Mouse (Mus musculus) forebrain, embryonic 16.5 days (tissue): ENCODE measurements around the gene Sorbs1. TPM values are rescaled to one million over a fixed set of nuclear protein-coding genes. Genes with fewer than 3 reads are reported as not detected.

Source experiments
- ATAC-seq: fragments of 200-750 bp; cut with Nextera tagmentation; 2 replicates; pipeline ENCODE4 v1.8.0; 2017; ENCODE audit warnings: mild to moderate bottlenecking, moderate library complexity
- H3K27ac ChIP-seq: fragments of 300-500 bp; sonication (generic); 2 replicates; pipeline ENCODE4 v1.5.1; 2014; ENCODE audit warnings: low read length, control low read depth
- H3K27me3 ChIP-seq: fragments of 300-500 bp; sonication (generic); replicated peaks from 2 replicates; pipeline ENCODE4 v1.6.1; 2014; ENCODE audit warnings: low read length; ENCODE audit not compliant: control insufficient read depth, insufficient read depth
- H3K36me3 ChIP-seq: fragments of 300-500 bp; sonication (generic); 2 replicates; pipeline ENCODE4 v1.6.1; 2014; ENCODE audit not compliant: control insufficient read depth, insufficient read depth
- H3K4me1 ChIP-seq: fragments of 300-500 bp; sonication (generic); replicated peaks from 2 replicates; pipeline ENCODE4 v1.6.1; 2014; ENCODE audit warnings: low read length; ENCODE audit not compliant: control insufficient read depth, insufficient read depth
- H3K4me2 ChIP-seq: fragments of 300-500 bp; sonication (generic); 2 replicates; pipeline ENCODE4 v1.6.1; 2014; ENCODE audit warnings: mild to moderate bottlenecking, low read length, control low read depth
- H3K4me3 ChIP-seq: fragments of 300-500 bp; sonication (generic); replicated peaks from 2 replicates; pipeline ENCODE4 v1.5.1; 2014; ENCODE audit warnings: mild to moderate bottlenecking, low read length, control low read depth
- H3K9ac ChIP-seq: fragments of 300-500 bp; sonication (generic); replicated peaks from 2 replicates; pipeline ENCODE4 v1.6.1; 2014; ENCODE audit warnings: low read depth, low read length, control low read depth
- H3K9me3 ChIP-seq: fragments of 300-500 bp; sonication (generic); 2 replicates; pipeline ENCODE4 v1.6.1; 2016; ENCODE audit warnings: low read length; ENCODE audit not compliant: control insufficient read depth
- WGBS: fragments of 180-500 bp; shearing (Covaris S2); extraction: QIAGEN DNeasy Blood & Tissue Kit; methylation state at CpG from one replicate; pipeline ENCODE4 v1.1.7; 2014; 5-methylcytosine and 5-hydroxymethylcytosine counted together
- polyA plus RNA-seq: library from polyadenylated mRNA; unstranded; fragments of >200 nt; fragmentation: Nextera tagmentation; extraction: Ambion mirVana; gene quantifications from 2 replicates; pipeline ENCODE4 v1.2.1, GENCODE M21; 2015

Sorbs1 gene
- polyA plus RNA-seq, 1 experiment from 2014 or later: 128 TPM

DNA sequence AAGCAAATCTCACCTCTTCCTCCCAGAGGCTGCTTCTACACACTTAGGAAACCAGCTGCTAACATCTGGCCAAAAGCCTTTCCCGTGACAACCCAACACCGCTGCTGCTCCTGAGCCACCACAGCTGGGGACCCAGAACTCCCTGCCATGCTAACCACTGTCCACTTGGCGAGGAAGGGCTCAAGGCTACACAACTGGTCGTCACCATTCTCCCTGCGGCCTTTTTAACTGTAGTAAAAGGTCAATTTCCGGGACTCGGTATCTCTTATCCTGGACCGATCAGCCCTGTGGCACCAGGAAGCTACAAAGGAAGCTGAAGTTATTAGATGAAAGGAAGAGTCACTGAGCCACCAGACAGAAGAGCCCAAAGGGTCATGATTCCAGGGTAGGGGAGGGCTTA, 22.8 kb downstream of the Sorbs1 start:
- H3K27ac ChIP-seq: no peak overlapping the region
- H3K4me2 ChIP-seq: no peak overlapping the region
- no peak overlapping the region for H3K4me3 ChIP-seq
- H3K27me3 ChIP-seq: no peaks in the 10 kb centered on the region
- WGBS: 81% methylated on average over 8 of the region's 8 CpGs
- H3K9ac ChIP-seq: no peak overlapping the region
- no peak for ATAC-seq
- no peaks in the 10 kb centered on the region for H3K9me3 ChIP-seq
- no peaks in the 10 kb centered on the region for H3K36me3 ChIP-seq
- peaks cover 23% of the 10 kb centered on the region for H3K4me1 ChIP-seq

DNA sequence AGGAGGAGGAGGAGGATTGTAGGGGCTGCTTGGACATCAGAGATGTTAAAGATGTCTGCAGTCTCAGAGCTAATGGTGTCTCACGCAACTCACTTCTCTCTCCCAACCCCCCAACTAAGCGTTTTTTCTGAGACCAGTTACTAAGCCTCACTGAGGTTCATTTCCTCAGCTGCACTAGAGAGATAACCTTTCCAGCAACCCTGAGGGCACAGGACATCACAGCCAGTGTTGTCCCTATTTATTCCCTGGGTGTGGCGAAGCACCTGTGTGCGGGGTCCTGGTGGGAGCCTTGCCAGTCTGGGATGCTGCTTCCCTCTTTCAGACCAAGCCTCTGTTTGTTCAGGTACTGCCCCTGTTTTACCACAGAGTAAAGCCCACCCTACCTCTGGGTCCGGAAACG, 23.9 kb downstream of the Sorbs1 start:
- H3K4me2 ChIP-seq: no peak overlapping the region
- ATAC-seq: no peak
- no peak overlapping the region for H3K9ac ChIP-seq
- H3K27me3 ChIP-seq: no peaks in the 10 kb centered on the region
- no peaks in the 10 kb centered on the region for H3K36me3 ChIP-seq
- 78% methylated on average over 6 of the region's 6 CpGs for WGBS
- no peak overlapping the region for H3K4me3 ChIP-seq
- peaks cover 23% of the 10 kb centered on the region for H3K4me1 ChIP-seq
- H3K9me3 ChIP-seq: no peaks in the 10 kb centered on the region
- no peak overlapping the region for H3K27ac ChIP-seq

DNA sequence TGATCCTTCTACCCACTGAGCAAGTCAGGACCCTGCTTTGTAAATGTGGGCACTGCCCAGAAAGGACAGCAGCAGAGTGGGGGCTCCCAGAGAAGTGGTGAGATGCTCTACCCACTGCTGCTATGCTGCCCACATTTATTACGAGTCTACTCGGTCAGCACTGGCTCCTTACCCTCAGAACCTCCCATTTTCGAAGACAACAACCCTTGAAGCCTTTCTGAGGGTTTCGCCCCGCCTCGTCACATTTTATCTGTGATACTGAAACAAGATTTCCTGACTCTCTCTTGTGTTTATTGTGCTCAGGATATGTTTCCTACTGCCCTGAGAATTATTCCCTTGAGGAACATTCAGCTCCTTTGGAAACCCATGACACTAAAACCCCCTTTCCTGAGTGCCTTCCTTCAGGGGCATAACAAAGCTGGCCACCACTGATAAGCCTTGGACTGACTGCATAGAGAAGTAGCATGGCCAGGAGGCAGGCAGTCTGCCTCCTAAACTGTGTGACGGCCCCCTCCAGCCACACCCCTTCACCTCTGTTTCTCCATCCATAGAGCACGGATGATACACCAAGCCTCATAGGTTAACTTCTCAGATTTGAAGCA, 24.6 kb downstream of the Sorbs1 start:
- H3K4me3 ChIP-seq: no peak overlapping the region
- H3K36me3 ChIP-seq: 0 out of 2 replicates have a peak, but pooled peaks cover 2% of the 10 kb centered on the region
- WGBS: 76% methylated on average over 8 of the region's 8 CpGs
- ATAC-seq: no peak
- H3K27me3 ChIP-seq: no peaks in the 10 kb centered on the region
- no peak overlapping the region for H3K27ac ChIP-seq
- H3K4me1 ChIP-seq: peaks cover 23% of the 10 kb centered on the region
- no peak overlapping the region for H3K9ac ChIP-seq
- H3K9me3 ChIP-seq: no peaks in the 10 kb centered on the region; the same call in 1 of the 2 replicates
- H3K4me2 ChIP-seq: no peak overlapping the region

DNA sequence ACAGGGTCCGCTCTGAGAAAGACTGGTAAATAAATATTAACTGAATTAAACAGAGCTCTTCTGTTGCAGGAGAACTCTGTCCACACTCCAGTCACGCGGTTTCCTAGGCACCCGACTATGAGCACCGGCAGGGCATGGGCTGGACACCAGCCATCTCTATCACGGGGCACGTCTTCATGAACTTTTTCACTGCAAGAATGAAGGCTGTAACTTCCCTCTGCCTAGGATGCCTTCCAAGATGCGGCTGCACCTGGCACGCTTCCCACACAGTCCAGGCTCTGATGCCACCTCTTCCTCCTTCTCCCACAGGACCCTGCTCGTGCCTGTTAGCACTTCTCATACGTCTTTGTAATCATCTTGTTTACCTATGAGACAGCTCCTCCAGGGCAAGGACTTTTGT, 26.0 kb downstream of the Sorbs1 start:
- no peak overlapping the region; the same call in 1 of the 2 replicates for H3K9ac ChIP-seq
- H3K4me1 ChIP-seq: peaks cover 23% of the 10 kb centered on the region
- H3K4me2 ChIP-seq: peak overlapping the region; percentile 14; the same call in 1 of the 2 replicates
- no peaks in the 10 kb centered on the region for H3K27me3 ChIP-seq
- 0 out of 2 replicates have a peak, but pooled peaks cover 2% of the 10 kb centered on the region for H3K36me3 ChIP-seq
- 33% methylated on average over 11 of the region's 11 CpGs for whole genome bisulfite sequencing
- no peaks in the 10 kb centered on the region; the same call in 1 of the 2 replicates for H3K9me3 ChIP-seq
- H3K27ac ChIP-seq: no peak overlapping the region
- no peak overlapping the region for H3K4me3 ChIP-seq
- ATAC-seq: peak; percentile 56; the same call in 1 of the 2 replicates

DNA sequence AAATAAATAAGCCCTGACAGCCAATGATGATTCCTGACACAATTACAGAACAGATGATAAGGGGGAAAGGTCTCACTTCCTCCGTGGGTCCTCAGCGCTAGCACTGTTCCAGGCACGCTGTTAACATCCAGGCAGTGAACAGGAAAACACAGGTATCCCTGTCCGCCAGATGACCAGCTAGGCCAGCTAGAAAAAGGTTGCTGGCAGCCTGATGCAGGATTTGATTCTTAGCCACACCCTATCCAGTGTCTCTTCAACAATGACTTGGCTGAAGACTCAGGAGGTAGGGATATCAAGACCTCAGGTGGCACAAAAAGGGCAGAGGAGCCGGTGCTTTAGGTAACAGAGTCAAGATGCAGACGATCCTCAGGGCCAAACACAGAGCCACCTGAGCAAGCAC, 32.5 kb downstream of the Sorbs1 start:
- H3K27ac ChIP-seq: no peak overlapping the region
- H3K9me3 ChIP-seq: no peaks in the 10 kb centered on the region; the same call in 1 of the 2 replicates
- H3K27me3 ChIP-seq: no peaks in the 10 kb centered on the region
- H3K4me3 ChIP-seq: no peak overlapping the region
- 91% methylated on average over 6 of the region's 6 CpGs for WGBS
- no peak for ATAC-seq
- H3K36me3 ChIP-seq: 0 out of 2 replicates have a peak, but pooled peaks cover 2% of the 10 kb centered on the region
- H3K9ac ChIP-seq: no peak overlapping the region
- H3K4me2 ChIP-seq: no peak overlapping the region
- H3K4me1 ChIP-seq: peaks cover 13% of the 10 kb centered on the region

DNA sequence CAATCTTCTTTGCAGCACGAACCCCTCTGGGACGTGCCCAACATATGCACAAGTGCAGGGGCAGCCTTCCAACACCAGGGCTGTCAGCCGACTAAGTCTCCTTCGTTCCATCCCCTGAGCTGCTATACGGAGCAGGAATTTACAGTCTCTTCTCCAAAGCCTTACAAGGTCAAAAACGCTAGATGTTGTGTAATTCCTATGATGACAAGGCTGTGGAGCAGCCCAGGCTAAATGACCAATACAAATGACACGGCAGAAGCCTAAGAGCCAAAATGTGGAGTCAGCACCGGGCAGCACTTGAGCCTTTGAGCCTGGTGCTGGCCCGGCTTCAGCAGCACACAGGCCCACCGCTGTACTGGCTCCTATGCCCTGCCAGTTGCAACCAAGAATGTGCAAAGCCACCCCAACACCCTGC, 35.4 kb downstream of the Sorbs1 start:
- ATAC-seq: peak; percentile 50
- Histone ChIP-seq H3K27ac (peak overlapping the region; percentile 8; the same call in 1 of the 2 replicates), H3K9me3 (no peaks in the 10 kb centered on the region), H3K4me3 (no peak overlapping the region), H3K36me3 (no peaks in the 10 kb centered on the region), H3K4me2 (no peak overlapping the region), H3K9ac (no peak overlapping the region), H3K27me3 (no peaks in the 10 kb centered on the region), H3K4me1 (peaks cover 17% of the 10 kb centered on the region)
- WGBS: 67% methylated on average over 10 of the region's 10 CpGs

DNA sequence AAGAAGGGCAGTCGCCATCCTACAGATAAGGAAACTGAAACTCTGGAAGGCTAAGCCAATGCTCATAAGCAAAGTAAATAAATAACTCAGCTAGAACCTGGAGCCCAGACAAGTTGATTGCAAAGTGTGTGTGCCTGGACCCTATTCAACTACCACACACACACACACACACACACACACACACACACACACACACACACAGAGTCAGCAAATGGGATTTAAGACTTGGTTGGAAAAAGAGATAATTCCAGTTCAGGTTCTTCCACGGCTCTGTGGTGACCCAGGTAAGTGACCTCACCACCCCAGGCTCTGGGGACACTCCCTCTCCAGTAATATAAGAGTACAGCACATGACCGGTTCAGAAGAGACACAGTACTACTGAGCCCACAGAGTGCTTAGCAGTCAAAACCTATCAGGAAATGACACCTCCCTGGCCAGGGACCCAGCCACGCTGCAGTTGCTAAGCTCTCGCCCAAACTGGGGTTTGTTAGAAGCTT, 36.1 kb downstream of the Sorbs1 start:
- peak; percentile 37; the same call in 1 of the 2 replicates for ATAC-seq
- no peak overlapping the region for H3K4me2 ChIP-seq
- no peaks in the 10 kb centered on the region for H3K27me3 ChIP-seq
- WGBS: 54% methylated on average over 5 of the region's 5 CpGs
- peaks cover 22% of the 10 kb centered on the region for H3K4me1 ChIP-seq
- no peak overlapping the region for H3K9ac ChIP-seq
- H3K36me3 ChIP-seq: no peaks in the 10 kb centered on the region
- no peaks in the 10 kb centered on the region for H3K9me3 ChIP-seq
- H3K27ac ChIP-seq: peak overlapping the region; percentile 8; the same call in 1 of the 2 replicates
- no peak overlapping the region for H3K4me3 ChIP-seq

DNA sequence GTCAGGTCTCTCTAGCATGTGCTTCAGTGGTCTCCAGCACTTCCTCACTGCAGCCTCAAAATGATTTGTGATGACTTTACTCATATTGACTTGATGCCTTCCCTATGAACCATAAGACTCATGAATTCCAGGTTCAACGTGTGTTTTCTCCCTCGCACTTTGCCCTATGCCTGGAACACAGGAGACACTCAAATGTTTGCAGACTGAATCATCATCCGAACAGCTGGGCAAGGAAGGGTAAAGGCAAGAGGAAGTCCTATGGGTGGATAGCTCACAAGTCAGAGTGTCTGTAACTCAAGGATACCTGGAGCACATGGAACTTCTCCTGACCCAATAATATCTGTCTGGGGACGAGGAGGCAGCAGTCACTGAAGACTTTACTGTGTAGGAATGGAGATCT, 37.1 kb downstream of the Sorbs1 start:
- Histone ChIP-seq H3K4me1 (peaks cover 32% of the 10 kb centered on the region), H3K9me3 (no peaks in the 10 kb centered on the region), H3K27ac (no peak overlapping the region), H3K4me3 (no peak overlapping the region), H3K4me2 (no peak overlapping the region), H3K36me3 (no peaks in the 10 kb centered on the region), H3K9ac (no peak overlapping the region), H3K27me3 (no peaks in the 10 kb centered on the region)
- WGBS: 90% methylated on average over 4 of the region's 4 CpGs
- no peak for ATAC-seq

DNA sequence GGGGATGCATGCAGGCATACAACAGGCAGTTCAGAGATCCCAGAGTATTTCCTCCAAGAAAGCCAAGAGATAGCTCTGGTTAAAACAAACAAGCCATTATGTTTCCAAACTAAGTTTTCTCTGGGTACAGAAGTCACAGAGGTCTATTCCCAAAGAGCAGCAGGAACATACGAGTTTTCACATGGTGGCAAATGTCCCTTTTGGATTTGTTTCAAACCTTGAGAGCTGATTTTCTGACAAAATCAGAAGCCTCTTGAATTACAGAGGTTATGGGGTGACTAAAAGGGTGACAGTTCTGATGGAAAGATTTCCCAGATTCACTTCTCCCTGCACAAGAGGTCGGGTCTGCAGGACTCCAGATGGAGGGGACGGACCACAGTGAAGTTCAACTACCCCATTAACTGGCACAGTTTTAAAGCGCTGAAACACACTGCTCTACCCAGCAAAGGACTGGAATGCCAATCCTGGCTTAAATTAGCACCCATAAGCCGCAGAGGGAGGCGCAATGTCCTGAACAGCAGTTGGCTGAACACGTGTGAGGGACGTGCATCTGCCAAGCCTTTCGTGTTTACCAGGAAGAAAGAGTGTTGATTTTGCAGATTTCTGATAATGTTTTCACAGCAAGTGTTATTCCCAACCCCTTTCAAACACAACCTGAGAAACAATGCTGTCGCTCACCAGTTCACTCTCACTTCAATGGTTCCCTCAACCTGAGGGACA, 41.9 kb downstream of the Sorbs1 start:
- peak overlapping the region; percentile 91 for H3K27ac ChIP-seq
- peaks cover 32% of the 10 kb centered on the region for H3K4me1 ChIP-seq
- no peaks in the 10 kb centered on the region for H3K27me3 ChIP-seq
- no peaks in the 10 kb centered on the region for H3K9me3 ChIP-seq
- H3K36me3 ChIP-seq: no peaks in the 10 kb centered on the region
- H3K4me3 ChIP-seq: no peak overlapping the region
- 50% methylated on average over 10 of the region's 10 CpGs for WGBS
- no peak overlapping the region for H3K9ac ChIP-seq
- peak; percentile 91 for ATAC-seq
- H3K4me2 ChIP-seq: peak overlapping the region; percentile 33
